Mouse (Mus musculus) adrenal gland, adult (tissue): Measurements from ENCODE around the gene Apobec1.
A peak's percentile ranks its signal among the peaks of the same experiment; 100 is the strongest.
"Not testable (repeated sequence)": the region's sequence is repeated elsewhere in the genome, so short reads cannot be mapped to it uniquely, and the experiment has no call there.

Experiments
- DNase-seq, 2 experiments: peaks; one replicate each; pipeline ENCODE4 v3.0.0; 2022 to 2023; ENCODE audit warnings: low spot score in 1 of 2; ENCODE audit not compliant: inconsistent age in 2 of 2

Gene Apobec1

DNA sequence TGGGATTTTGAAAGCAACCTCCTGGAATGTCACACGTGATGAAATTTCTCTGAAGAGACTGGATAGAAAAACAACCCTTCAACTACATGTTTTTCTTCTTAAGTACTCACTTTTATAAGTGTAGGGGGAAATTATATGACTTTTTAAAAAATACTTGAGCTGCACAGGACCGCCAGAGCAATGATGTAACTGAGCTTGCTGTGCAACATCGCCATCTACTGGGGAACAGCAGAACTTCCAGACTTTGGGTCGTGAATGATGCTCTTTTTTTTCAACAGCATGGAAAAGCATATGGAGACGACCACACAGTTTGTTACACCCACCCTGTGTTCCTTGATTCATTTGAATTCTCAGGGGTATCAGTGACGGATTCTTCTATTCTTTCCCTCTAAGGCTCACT lies 39.8 kb downstream of the Apobec1 start:
- DNase-seq = peak; percentile 24 to 80

DNA sequence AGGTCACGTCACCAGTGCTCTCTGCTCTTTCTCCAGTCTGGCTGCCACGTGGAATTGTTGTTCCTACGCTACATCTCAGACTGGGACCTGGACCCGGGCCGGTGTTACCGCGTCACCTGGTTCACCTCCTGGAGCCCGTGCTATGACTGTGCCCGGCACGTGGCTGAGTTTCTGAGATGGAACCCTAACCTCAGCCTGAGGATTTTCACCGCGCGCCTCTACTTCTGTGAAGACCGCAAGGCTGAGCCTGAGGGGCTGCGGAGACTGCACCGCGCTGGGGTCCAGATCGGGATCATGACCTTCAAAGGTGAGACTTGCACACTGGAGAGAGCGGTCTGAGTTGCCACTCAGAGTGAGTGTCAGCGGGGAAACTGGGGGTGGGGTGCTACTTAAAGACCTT lies 41.2 kb downstream of the Apobec1 start:
- no peak for DNase-seq

DNA sequence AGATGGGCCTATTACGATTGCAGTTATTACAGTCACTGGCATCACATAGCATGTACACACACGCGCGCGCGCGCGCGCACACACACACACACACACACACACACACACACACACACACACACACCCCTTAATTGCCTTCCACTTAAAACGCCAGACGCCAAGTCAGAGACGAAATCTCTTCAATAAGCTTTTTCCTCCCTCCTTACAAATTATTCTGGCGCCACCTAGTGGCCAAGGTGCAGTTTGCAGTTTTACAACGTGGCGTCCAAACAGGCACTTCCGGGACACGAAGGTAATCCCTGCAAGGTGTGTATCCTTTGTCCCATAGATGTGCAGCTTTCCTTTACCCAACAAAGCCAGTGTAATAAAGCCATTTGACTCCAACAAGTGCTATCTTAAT lies 41.8 kb downstream of the Apobec1 start:
- DNase-seq = peak; percentile 51 to 87

DNA sequence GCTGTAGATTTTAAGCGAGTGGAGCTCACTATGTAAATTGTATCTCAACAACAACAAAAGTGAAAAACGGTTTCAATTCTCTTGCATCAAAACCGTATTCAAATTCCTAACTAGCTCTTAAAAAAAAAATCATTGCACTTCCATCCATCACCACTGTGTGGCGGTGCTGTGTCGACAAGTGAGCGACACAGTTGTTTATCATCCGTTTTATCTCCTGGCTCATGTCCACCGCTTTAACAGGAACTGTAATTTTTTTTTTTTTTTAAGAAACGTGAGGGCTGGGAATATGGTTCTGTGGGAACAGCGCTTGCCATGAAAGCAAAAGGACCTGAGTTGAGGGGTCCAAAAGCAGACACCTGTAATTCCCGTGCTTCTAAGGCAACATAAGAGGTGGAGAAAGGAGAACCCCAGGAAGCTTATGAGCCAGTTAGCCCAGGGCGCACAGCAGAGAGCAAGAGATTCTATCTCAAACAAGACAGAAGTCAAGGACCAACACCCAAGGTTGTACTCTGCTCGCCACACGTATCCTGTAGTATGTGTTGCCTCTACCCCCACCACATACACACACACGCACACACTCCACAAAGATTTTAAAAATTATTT lies 45.2 kb downstream of the Apobec1 start:
- DNase-seq = peak; percentile 37 to 91

DNA sequence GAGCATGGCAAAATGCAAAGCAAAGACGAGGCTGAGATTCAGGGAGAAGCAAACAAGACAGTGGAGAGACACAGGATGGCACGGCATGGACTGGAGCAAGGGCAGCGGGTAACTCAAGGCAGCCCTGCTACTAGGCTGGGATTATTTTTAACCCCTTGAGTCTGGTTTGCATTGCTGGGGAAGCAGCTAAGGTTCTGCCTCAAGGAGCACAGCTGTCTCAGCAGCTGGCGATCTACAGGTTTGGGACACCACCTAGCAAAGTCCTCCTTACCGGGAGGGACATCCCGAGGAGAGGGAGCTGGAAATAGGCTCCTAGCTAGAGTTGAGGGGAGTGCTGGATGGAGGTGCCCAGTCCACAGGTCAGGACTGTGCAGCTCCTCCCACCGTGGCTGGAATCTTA lies 47.0 kb downstream of the Apobec1 start:
- no peak for DNase-seq

DNA sequence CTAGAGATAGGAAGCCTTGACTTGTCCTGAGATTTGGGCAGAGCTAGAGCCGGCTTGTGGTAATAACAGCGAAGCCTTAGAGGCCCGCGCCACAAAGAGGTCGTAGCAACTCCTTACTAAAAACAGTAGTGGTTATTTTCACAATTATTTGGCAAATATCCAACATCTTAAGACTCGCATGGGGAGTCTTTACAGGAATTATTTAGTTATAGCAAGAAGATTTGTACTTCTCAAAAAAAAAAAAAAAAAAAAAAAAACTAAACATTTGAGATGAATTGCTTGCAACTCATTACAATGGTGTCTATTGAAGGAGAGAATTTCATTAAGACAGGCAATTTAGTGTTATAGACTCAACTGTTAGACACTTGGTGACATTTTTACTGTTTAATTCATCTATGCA lies 48.1 kb downstream of the Apobec1 start:
- DNase-seq = no peak

DNA sequence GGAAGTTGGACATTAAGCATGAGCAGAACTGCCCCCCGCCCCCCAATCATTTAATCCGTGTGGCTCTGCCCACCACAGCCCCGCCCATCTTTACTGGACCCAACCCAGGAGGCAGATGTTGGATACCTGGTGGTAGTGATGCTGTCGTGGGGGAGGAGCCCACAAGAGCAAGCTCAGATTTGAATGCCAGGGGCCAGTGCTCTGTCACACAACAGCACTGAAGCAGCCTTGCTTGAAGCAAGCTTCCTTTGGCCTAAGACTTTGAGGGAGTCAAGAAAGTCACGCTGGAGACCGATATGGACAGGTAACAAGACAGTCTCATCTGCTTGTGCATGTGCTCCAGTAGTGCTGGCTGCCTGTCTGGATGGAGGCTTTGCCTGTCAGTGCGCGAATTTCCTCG lies 48.6 kb downstream of the Apobec1 start, which contains the start of gene Aicda:
Gene Aicda (plus strand): TSS at position 196 of the 400 bp plus-strand sequence.
- DNase-seq = no peak

DNA sequence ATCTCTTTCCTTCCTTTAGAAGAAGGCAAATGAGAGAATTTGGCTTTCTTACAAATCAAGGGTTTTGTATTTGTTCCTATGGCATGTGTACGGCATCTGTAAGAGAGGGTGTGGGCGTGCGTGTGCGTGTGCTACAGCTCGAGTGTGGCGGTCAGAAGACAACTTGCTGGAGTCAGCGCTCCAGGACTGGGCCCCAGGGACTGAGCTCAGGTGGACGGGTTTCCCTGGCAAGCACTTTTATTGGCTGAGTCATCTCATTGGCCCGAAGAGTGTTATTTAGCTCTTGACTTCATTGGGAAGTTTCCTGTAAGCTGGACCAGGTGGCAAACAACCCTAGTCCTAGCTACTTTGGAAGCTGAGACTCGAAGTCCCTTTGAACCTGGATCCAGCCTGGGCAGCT lies 56.3 kb downstream of the Apobec1 start:
- no peak for DNase-seq

DNA sequence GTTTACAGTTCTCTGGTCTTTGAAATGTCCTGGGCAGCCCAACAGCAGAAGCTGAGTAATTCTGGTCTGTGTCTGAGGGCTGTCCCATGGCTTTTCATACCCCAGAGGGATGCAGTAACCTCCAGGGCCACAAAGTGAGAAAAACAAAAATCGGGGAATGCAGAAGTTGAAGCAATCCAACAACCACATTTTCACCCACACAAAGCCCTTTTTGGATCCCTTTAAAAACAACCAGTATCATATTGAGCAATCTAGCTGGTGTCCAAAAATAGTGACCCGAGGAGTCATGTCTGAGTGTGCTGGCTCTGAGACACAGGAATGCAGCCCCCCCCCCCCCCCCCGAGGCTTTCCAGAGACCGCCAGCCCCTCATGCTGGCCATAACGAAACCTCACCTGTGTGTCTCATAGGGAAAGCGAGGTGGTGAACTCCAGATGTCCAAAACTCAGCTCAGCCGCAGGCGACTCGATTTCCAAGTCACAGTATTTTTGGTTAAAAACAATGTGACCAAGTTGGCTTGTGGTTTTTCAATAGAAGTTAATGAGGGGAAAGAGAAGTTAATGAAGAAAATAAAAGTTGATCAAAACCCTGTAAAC lies 56.9 kb downstream of the Apobec1 start:
- DNase-seq = no peak

DNA sequence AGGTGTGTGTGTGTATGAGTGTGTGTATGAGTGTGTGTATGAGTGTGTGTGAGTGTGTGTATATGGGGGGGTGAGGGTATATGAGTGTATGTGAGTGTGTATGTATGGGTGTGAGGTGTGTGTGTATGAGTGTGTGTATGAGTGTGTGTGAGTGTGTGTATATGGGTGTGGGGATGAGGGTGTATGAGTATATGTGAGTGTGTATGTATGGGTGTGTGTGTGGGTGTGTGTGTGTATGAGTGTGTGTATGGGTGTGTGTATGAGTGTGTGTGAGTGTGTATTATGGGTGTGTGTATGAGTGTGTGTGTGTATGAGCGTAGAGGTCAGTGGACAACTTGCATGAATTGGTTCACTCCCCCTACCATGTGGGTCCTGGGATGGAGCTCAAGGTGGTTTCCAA lies 57.6 kb downstream of the Apobec1 start:
- no peak for DNase-seq

DNA sequence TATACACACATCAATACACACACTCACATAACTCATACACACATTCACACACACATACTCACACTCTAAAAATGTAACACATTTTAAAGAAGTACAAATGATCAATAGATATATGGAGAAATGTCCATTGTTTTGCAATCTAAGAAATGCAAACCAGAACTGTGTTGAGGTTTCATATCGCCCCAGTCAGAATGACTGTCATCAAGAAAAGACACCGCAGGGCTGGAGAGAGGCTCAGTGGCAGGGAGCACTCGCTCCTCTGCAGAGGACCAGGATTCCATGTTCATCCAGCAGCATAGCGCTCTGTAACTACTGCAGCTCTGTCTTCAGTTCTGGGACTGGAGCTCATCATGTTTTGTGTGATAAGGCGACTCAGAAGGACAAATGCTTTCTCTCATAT lies 58.7 kb downstream of the Apobec1 start:
- DNase-seq = no peak

DNA sequence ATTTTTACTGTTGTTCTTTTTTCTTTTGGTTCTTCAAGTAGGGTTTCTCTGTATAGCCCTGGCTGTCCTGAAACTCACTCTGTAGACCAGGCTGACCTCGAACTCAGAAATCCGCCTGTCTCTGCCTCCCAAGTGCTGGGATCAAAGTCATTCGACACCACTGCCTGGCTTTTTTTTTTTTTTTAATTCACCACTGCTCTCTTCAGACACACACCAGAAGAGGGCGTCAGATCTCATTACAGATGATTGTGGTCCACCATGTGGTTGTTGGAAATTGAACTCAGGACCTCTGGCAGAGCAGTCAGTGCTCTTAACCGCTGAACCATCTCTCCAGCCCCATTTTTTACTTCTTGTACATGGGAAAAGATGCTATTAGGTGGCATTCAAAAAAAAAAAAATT lies 59.8 kb downstream of the Apobec1 start:
- DNase-seq = not testable (repeated sequence)

DNA sequence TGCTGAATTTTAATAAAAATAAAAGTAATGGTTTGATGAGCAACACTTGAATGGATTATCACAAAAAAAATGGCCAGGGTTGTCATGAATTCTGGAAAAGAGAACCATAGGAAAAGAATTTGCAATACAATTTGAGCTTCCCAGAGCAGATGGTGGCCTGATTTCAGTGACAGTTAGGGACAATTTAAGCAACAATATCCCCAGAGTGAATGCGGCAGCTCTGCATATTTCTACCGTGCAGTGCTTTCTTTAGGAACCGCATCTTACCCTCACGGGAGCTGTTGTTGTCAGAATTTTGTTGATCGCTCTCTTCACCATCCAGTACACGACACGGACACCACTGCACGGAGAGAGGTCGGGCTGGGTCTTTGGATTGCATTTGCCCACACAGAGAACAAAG lies 62.7 kb downstream of the Apobec1 start:
- DNase-seq = no peak

DNA sequence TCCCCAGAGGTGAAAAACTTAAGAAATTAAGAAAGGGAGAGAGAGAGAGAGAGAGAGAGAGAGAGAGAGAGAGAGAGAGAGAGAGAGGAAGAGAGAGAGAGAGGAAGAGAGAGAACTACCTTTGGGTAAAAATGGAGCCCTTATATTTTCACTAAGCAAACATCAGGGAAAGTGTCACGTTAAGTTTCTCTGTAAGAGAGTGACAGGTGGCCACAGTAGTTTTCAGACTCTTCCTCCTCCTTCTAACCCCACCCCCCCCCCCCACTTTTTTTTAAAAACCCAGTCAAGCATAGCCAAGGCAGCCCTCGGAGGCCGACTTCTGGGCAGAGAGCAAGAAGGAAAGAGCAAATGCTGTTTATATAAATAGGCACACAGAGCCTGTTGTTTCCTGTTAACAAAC lies 68.2 kb downstream of the Apobec1 start:
- no peak for DNase-seq

DNA sequence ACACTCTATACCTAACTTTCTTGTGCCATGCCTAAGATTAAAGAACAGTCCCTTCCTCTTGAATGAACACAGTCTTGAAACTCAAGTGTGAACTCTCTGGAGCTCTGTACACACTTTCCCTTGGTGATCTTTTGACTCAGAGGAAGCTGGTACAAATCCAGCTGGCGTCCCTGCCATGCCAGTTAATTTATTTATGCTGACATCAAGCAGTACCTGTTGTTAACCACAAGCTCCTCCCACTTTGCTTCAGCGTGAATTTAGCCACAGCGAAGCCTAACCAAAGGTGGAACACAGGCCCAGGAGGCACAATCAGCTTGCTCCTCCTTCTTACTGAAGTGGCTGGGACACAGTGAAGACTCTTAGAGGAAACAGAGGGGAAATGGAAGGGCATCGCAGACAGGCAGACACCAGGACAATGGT lies 69.4 kb downstream of the Apobec1 start:
- DNase-seq = peak; percentile 10 to 37

DNA sequence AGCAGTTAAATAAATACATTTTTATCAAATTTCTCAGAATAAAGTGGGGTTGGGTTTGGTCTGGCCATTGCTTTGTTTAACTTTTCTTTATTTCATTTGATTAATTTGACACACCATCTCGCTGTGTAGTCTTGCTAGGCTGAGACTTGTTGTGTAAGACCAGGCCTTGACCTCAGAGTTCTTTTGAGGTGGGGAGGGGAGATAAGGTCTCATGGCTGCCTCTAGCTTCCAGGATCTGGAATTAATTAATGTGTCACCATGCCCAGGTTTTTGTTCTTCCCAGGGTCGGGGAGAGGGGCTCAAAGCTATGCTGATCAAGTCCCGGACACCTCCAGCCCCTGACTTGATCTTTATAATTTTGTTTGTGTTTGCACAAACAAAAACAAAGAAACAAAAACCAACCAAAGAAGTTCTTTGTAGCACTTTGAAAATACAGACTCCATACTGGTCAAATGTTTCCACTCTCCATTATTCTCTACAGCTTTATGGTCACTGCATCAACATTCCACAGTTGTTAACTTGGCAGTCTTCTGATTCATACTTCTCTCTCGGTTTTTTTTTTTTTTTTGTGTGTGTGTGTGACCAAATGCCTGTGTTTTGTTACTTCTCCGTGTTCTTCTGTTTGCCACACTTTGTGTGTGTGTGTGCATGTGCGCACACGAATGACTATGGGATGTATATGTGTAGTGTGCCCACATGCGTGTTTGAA lies 70.6 kb downstream of the Apobec1 start:
- no peak for DNase-seq

DNA sequence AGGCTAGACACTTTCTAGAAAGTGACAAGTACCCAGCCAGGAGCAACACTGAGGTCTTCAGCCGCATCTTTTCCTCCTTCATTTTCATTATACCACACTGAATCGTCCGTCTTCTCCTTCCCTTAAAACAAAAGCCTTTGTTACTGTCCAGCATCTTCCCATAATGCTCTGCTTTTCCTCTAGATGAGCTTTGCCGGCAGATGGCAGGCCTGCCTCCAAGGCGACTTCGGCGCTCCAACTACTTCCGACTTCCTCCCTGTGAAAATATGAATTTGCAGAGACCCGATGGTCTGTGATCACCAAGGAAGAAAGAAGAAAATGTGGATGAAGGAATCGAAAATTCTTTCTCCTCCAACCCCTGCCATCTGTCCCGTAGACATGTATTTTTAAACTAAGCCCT lies 74.1 kb downstream of the Apobec1 start:
- DNase-seq = no peak
